Mouse (Mus musculus) neural tube, embryonic 13.5 days (tissue): ENCODE data around the gene Ccdc169. TPM values are rescaled to one million over a fixed set of nuclear protein-coding genes. Genes with fewer than 3 reads are reported as not detected.

ENCODE experiments used
- ATAC-seq: fragments of 200-750 bp; cut with Nextera tagmentation; 2 replicates; pipeline ENCODE4 v1.8.0; 2017; ENCODE audit warnings: low read depth, mild to moderate bottlenecking, moderate TSS enrichment, moderate library complexity
- H3K27ac ChIP-seq: fragments of 300-500 bp; sonication (generic); replicated peaks from 2 replicates; pipeline ENCODE4 v1.5.1; 2015; ENCODE audit warnings: moderate library complexity, mild to moderate bottlenecking, inconsistent platforms
- H3K27me3 ChIP-seq: fragments of 300-500 bp; sonication (generic); 2 replicates; pipeline ENCODE4 v1.6.1; 2015; ENCODE audit warnings: mild to moderate bottlenecking, inconsistent platforms
- H3K36me3 ChIP-seq: fragments of 300-500 bp; sonication (generic); 2 replicates; pipeline ENCODE4 v1.6.1; 2015; ENCODE audit warnings: mild to moderate bottlenecking, inconsistent platforms
- H3K4me1 ChIP-seq: fragments of 300-500 bp; sonication (generic); replicated peaks from 2 replicates; pipeline ENCODE4 v1.6.1; 2015; ENCODE audit warnings: inconsistent platforms
- H3K4me2 ChIP-seq: fragments of 300-500 bp; sonication (generic); 2 replicates; pipeline ENCODE4 v1.6.1; 2015; ENCODE audit warnings: inconsistent platforms, mild to moderate bottlenecking, moderate library complexity
- H3K4me3 ChIP-seq: fragments of 300-500 bp; sonication (generic); 2 replicates; pipeline ENCODE4 v1.5.1; 2015; ENCODE audit warnings: mild to moderate bottlenecking, inconsistent platforms
- H3K9ac ChIP-seq: fragments of 300-500 bp; sonication (generic); 2 replicates; pipeline ENCODE4 v1.6.1; 2015; ENCODE audit warnings: moderate library complexity, mild to moderate bottlenecking, inconsistent platforms
- H3K9me3 ChIP-seq: fragments of 300-500 bp; sonication (generic); 2 replicates; pipeline ENCODE4 v1.6.1; 2016; ENCODE audit warnings: inconsistent platforms
- WGBS: fragments of 180-500 bp; shearing (Covaris S2); methylation state at CpG from one replicate; pipeline ENCODE4 v1.1.7; 2015; 5-methylcytosine and 5-hydroxymethylcytosine counted together
- polyA plus RNA-seq: library from polyadenylated mRNA; unstranded; fragments of >200 nt; fragmentation: Nextera tagmentation; extraction: Ambion mirVana; gene quantifications from 2 replicates; pipeline ENCODE4 v1.2.1, GENCODE M21; 2015

The Ccdc169 gene
- not detected in 2 replicates for polyA plus RNA-seq

DNA sequence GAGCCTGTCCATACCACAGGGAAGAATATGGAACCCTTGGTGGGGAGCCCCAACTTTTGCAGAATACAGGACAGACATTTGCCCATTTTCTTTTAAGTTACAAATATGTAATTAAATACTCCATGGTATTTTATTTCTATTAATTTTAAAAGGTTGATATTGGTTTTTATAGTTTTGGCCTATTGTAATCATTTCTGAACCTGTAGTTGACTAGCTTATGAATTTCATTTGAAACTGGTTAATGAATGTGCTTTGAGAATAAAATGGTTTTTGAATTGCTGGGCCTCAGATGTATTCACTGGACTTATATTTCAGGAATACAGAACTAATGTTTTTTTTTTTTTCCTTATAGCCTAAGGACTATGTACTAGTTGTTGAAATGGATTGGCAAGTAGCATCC, at the start of gene Ccdc169:
TSS of gene Ccdc169 (plus strand) at position 301 of the 400 bp plus-strand sequence.
- Histone ChIP-seq H3K27me3 (no peaks in the 10 kb centered on the region), H3K9ac (no peak within 1 kb of the TSS), H3K4me1 (no peaks in the 10 kb centered on the region), H3K36me3 (peaks cover 57% of the 10 kb centered on the region), H3K4me2 (no peak within 1 kb of the TSS), H3K9me3 (no peaks in the 10 kb centered on the region), H3K4me3 (no peak within 1 kb of the TSS), H3K27ac (no peak within 1 kb of the TSS)
- ATAC-seq: no peak

GRCm38 (mm10) chr3:55087360-55087759, 49.8 kb upstream of the Ccdc169 start:
- Histone ChIP-seq H3K4me1 (peaks cover 13% of the 10 kb centered on the region; the same call in 1 of the 2 replicates), H3K27ac (no peak overlapping the region), H3K27me3 (no peaks in the 10 kb centered on the region), H3K4me3 (no peak overlapping the region), H3K36me3 (no peaks in the 10 kb centered on the region), H3K4me2 (no peak overlapping the region), H3K9ac (no peak overlapping the region), H3K9me3 (no peaks in the 10 kb centered on the region)
- WGBS: 67% methylated on average over 4 of the region's 4 CpGs
- ATAC-seq: no peak

DNA sequence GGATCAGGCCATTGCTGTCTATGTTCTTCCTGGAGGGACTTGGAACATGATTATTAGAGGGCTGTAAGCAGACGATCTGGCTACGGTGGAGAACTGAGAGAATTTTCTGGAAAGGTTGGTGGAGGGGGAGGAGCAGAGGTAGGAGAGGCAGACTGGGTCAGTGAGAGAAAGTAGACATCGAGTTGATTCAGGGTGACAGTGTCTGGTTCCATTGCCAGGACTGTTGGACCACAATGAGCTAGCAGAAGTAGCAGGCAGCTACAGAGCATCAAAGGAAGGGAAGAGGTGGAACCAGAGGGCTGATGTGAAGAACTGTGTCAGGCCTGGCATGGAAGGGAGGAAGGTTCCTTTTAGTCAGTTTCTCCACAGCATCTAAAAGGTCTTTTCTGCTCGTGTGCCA, 48.8 kb upstream of the Ccdc169 start:
- no peaks in the 10 kb centered on the region for H3K36me3 ChIP-seq
- H3K27ac ChIP-seq: no peak overlapping the region
- ATAC-seq: no peak
- H3K4me2 ChIP-seq: no peak overlapping the region
- peaks cover 7% of the 10 kb centered on the region; the same call in 1 of the 2 replicates for H3K4me1 ChIP-seq
- 73% methylated on average over 4 of the region's 4 CpGs for WGBS
- no peak overlapping the region for H3K9ac ChIP-seq
- no peak overlapping the region for H3K4me3 ChIP-seq
- H3K27me3 ChIP-seq: no peaks in the 10 kb centered on the region
- no peaks in the 10 kb centered on the region for H3K9me3 ChIP-seq

GRCm38 (mm10) chr3:55088843-55089242, 48.3 kb upstream of the Ccdc169 start:
- Histone ChIP-seq H3K36me3 (no peaks in the 10 kb centered on the region), H3K4me1 (peaks cover 7% of the 10 kb centered on the region; the same call in 1 of the 2 replicates), H3K27me3 (no peaks in the 10 kb centered on the region), H3K9ac (no peak overlapping the region), H3K9me3 (no peaks in the 10 kb centered on the region), H3K27ac (no peak overlapping the region), H3K4me3 (no peak overlapping the region), H3K4me2 (no peak overlapping the region)
- WGBS: 85% methylated on average over 3 of the region's 3 CpGs
- no peak for ATAC-seq

GRCm38 (mm10) chr3:55089291-55089690, 47.8 kb upstream of the Ccdc169 start:
- H3K9ac ChIP-seq: no peak overlapping the region
- 77% methylated on average over 4 of the region's 4 CpGs for WGBS

DNA sequence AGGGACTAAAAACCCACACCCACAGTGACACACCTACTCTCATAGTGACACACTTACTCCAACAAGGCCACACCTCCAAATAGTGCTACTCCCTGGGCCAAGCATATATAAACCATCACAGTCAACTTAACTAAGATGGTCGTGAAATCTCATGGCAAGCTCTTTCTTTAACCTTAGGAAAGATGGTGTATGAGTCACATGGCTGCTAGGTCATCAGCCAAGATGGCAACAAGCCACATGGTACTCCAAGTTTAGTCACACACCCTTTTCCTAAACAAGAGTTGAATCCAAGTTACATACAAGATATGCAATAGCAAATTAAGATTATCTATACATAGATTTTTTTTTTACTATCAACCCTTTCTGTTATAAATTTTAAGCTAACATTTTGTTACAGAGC, 44.0 kb upstream of the Ccdc169 start:
- H3K4me3 ChIP-seq: no peak overlapping the region
- ATAC-seq: no peak
- 76% methylated on average over 1 of the region's 1 CpGs for WGBS
- peaks cover 21% of the 10 kb centered on the region for H3K4me1 ChIP-seq
- no peak overlapping the region for H3K4me2 ChIP-seq
- H3K36me3 ChIP-seq: no peaks in the 10 kb centered on the region
- H3K9me3 ChIP-seq: no peaks in the 10 kb centered on the region
- no peaks in the 10 kb centered on the region for H3K27me3 ChIP-seq
- no peak overlapping the region for H3K9ac ChIP-seq
- no peak overlapping the region for H3K27ac ChIP-seq

More at GRCm38 (mm10) chr3:55089291-55089690, 47.8 kb upstream of the Ccdc169 start:
- H3K27ac ChIP-seq: no peak overlapping the region
- H3K9me3 ChIP-seq: no peaks in the 10 kb centered on the region
- peaks cover 7% of the 10 kb centered on the region; the same call in 1 of the 2 replicates for H3K4me1 ChIP-seq
- H3K27me3 ChIP-seq: no peaks in the 10 kb centered on the region
- no peak for ATAC-seq
- no peaks in the 10 kb centered on the region for H3K36me3 ChIP-seq
- no peak overlapping the region for H3K4me2 ChIP-seq
- H3K4me3 ChIP-seq: no peak overlapping the region

DNA sequence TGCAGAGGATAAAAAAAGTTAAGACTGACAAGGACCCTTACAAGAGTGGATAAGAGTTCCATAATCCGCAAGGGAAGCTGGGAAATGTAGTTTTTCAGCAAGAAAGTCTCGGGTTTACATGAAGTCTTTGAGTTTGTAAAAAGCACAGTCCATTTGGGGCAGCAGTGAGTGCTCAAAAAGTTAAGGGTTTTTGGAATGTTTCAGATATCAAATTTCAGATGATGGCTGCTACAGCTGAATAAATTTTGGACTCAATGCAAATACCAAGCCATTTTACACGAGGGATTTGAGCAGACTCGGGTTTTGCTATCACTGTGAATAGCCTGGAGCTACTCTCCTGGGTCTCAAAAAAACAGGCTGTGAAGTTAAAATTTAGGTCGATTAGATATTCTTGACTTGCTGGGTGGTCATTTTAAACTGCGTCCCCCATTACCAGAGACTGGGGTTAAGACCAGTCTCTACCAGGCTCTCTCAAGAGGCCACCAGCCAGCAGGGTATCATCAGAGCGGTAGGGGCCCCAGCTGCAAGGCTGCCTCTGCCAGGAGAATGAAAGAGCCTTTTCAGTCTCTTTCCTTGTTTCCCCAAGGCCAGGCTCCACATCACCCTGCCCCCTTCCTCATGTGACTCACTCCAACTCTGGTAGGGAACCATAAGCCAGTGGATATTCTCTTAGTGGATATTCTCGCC, 41.0 kb upstream of the Ccdc169 start:
- no peaks in the 10 kb centered on the region for H3K27me3 ChIP-seq
- peaks cover 27% of the 10 kb centered on the region for H3K4me1 ChIP-seq
- 0 out of 2 replicates have a peak overlapping the region, but pooled peaks have one; percentile 4 for H3K4me2 ChIP-seq
- H3K27ac ChIP-seq: peak overlapping the region; percentile 64
- ATAC-seq: peak; percentile 81
- H3K9me3 ChIP-seq: no peaks in the 10 kb centered on the region
- no peaks in the 10 kb centered on the region for H3K36me3 ChIP-seq
- no peak overlapping the region for H3K9ac ChIP-seq
- no peak overlapping the region for H3K4me3 ChIP-seq
- WGBS: 29% methylated on average over 8 of the region's 8 CpGs

GRCm38 (mm10) chr3:55096655-55097005, 40.5 kb upstream of the Ccdc169 start:
- Histone ChIP-seq H3K36me3 (no peaks in the 10 kb centered on the region), H3K4me3 (no peak overlapping the region), H3K4me1 (peaks cover 27% of the 10 kb centered on the region), H3K27ac (peak overlapping the region; percentile 64), H3K9me3 (no peaks in the 10 kb centered on the region), H3K4me2 (0 out of 2 replicates have a peak overlapping the region, but pooled peaks have one; percentile 4), H3K27me3 (no peaks in the 10 kb centered on the region), H3K9ac (no peak overlapping the region)
- ATAC-seq: no peak
- 73% methylated on average over 2 of the region's 2 CpGs for WGBS

GRCm38 (mm10) chr3:55097186-55097585, 40.0 kb upstream of the Ccdc169 start:
- ATAC-seq: 0 out of 2 replicates have a peak, but pooled peaks have one; percentile 28
- Histone ChIP-seq H3K9me3 (no peaks in the 10 kb centered on the region), H3K27me3 (no peaks in the 10 kb centered on the region), H3K36me3 (no peaks in the 10 kb centered on the region), H3K9ac (no peak overlapping the region), H3K27ac (peak overlapping the region; percentile 64), H3K4me2 (no peak overlapping the region), H3K4me1 (peaks cover 27% of the 10 kb centered on the region), H3K4me3 (no peak overlapping the region)
- 61% methylated on average over 2 of the region's 2 CpGs for WGBS

DNA sequence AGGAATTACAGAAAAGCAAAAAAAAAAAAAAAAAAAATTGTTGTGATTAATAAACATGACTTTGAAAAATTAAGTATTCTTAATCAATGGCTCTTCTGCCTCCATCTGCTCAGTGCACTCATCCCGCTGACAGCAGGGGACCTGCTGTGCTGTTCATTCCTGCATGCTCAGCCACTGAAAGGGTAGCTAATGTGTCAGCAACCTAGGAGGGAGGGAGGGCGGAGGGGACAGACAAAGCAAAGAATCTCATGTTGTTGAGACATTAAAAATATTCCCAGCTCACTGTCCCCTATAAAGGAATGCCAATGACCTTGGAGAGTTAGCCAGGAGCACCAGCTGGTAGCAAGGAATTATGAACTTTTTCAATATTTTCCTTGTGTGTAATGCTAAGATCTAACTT, 39.1 kb upstream of the Ccdc169 start:
- WGBS: 6% methylated on average over 2 of the region's 2 CpGs

GRCm38 (mm10) chr3:55098990-55099389, 38.1 kb upstream of the Ccdc169 start:
- H3K27me3 ChIP-seq: no peaks in the 10 kb centered on the region
- 0 out of 2 replicates have a peak overlapping the region, but pooled peaks have one; percentile 18 for H3K27ac ChIP-seq
- no peak overlapping the region for H3K9ac ChIP-seq
- no peak overlapping the region for H3K4me2 ChIP-seq
- no peak for ATAC-seq
- H3K36me3 ChIP-seq: no peaks in the 10 kb centered on the region
- H3K4me1 ChIP-seq: peaks cover 27% of the 10 kb centered on the region
- WGBS: 78% methylated on average over 11 of the region's 11 CpGs
- no peaks in the 10 kb centered on the region for H3K9me3 ChIP-seq
- no peak overlapping the region for H3K4me3 ChIP-seq

More for the DNA sequence above, 39.1 kb upstream of the Ccdc169 start:
- Histone ChIP-seq H3K27me3 (no peaks in the 10 kb centered on the region), H3K27ac (0 out of 2 replicates have a peak overlapping the region, but pooled peaks have one; percentile 38), H3K9me3 (no peaks in the 10 kb centered on the region), H3K36me3 (no peaks in the 10 kb centered on the region), H3K4me3 (no peak overlapping the region), H3K4me2 (no peak overlapping the region), H3K4me1 (peaks cover 27% of the 10 kb centered on the region), H3K9ac (no peak overlapping the region)
- ATAC-seq: peak; percentile 86

GRCm38 (mm10) chr3:55101092-55101491, 36.0 kb upstream of the Ccdc169 start:
- no peaks in the 10 kb centered on the region for H3K27me3 ChIP-seq
- H3K9ac ChIP-seq: no peak overlapping the region
- H3K9me3 ChIP-seq: no peaks in the 10 kb centered on the region
- H3K36me3 ChIP-seq: no peaks in the 10 kb centered on the region
- no peak for ATAC-seq
- no peak overlapping the region for H3K27ac ChIP-seq
- no peak overlapping the region for H3K4me3 ChIP-seq
- H3K4me2 ChIP-seq: no peak overlapping the region
- peaks cover 25% of the 10 kb centered on the region for H3K4me1 ChIP-seq
